Mouse (Mus musculus) forebrain, embryonic 16.5 days (tissue): ENCODE data around the gene Arf6. TPM values are rescaled to one million over a fixed set of nuclear protein-coding genes. Genes with fewer than 3 reads are reported as not detected.
"Not testable (repeated sequence)": the region's sequence is repeated elsewhere in the genome, so short reads cannot be mapped to it uniquely, and the experiment has no call there.

Experiments
- ATAC-seq: fragments of 200-750 bp; cut with Nextera tagmentation; 2 replicates; pipeline ENCODE4 v1.8.0; 2017; ENCODE audit warnings: mild to moderate bottlenecking, moderate library complexity
- H3K27ac ChIP-seq: fragments of 300-500 bp; sonication (generic); 2 replicates; pipeline ENCODE4 v1.5.1; 2014; ENCODE audit warnings: low read length, control low read depth
- H3K27me3 ChIP-seq: fragments of 300-500 bp; sonication (generic); replicated peaks from 2 replicates; pipeline ENCODE4 v1.6.1; 2014; ENCODE audit warnings: low read length; ENCODE audit not compliant: control insufficient read depth, insufficient read depth
- H3K36me3 ChIP-seq: fragments of 300-500 bp; sonication (generic); 2 replicates; pipeline ENCODE4 v1.6.1; 2014; ENCODE audit not compliant: control insufficient read depth, insufficient read depth
- H3K4me1 ChIP-seq: fragments of 300-500 bp; sonication (generic); replicated peaks from 2 replicates; pipeline ENCODE4 v1.6.1; 2014; ENCODE audit warnings: low read length; ENCODE audit not compliant: control insufficient read depth, insufficient read depth
- H3K4me2 ChIP-seq: fragments of 300-500 bp; sonication (generic); 2 replicates; pipeline ENCODE4 v1.6.1; 2014; ENCODE audit warnings: mild to moderate bottlenecking, low read length, control low read depth
- H3K4me3 ChIP-seq: fragments of 300-500 bp; sonication (generic); replicated peaks from 2 replicates; pipeline ENCODE4 v1.5.1; 2014; ENCODE audit warnings: mild to moderate bottlenecking, low read length, control low read depth
- H3K9ac ChIP-seq: fragments of 300-500 bp; sonication (generic); replicated peaks from 2 replicates; pipeline ENCODE4 v1.6.1; 2014; ENCODE audit warnings: low read depth, low read length, control low read depth
- H3K9me3 ChIP-seq: fragments of 300-500 bp; sonication (generic); 2 replicates; pipeline ENCODE4 v1.6.1; 2016; ENCODE audit warnings: low read length; ENCODE audit not compliant: control insufficient read depth
- WGBS: fragments of 180-500 bp; shearing (Covaris S2); extraction: QIAGEN DNeasy Blood & Tissue Kit; methylation state at CpG from one replicate; pipeline ENCODE4 v1.1.7; 2014; 5-methylcytosine and 5-hydroxymethylcytosine counted together
- polyA plus RNA-seq: library from polyadenylated mRNA; unstranded; fragments of >200 nt; fragmentation: Nextera tagmentation; extraction: Ambion mirVana; gene quantifications from 2 replicates; pipeline ENCODE4 v1.2.1, GENCODE M21; 2015

The Arf6 gene
- polyA plus RNA-seq, 1 experiment from 2014 or later: 22.2 TPM

DNA sequence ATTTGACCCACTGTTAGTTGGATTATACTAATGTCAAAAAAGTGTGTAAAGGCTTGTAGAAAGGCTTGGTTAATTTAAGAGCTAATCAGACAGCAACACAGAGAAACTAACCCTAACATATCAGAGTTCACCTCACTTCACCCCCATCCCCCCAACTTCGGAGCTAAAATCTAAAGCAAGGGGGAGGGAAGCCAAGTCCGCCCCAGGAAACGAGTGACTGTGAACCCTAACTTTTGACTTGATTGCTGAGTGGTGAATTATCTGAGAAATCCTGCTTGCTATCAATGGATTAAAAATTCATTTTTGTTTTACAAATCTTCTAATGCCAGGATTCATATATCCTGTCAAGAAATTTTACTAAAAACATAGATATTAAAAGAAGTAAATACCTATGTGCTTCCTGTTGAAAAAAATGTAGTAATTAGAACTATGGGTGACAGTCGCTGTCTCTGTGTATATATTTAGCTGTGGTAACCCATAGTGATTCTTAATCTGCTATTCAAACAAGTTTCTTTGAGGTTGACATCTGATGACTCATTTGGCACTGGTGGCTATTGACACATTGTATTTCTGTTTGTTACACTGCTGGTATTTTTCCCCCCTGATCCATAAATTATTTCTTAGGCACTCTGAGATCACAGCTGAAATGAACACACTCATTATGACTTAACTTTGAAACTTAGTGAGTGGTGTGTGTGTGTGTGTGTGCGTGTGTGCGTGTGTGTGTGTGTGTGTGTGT is 13.8 kb downstream of the Arf6 start:
- no peak overlapping the region for H3K27ac ChIP-seq
- ATAC-seq: no peak
- H3K4me1 ChIP-seq: no peaks in the 10 kb centered on the region
- H3K4me2 ChIP-seq: no peak overlapping the region
- no peaks in the 10 kb centered on the region for H3K9me3 ChIP-seq
- H3K9ac ChIP-seq: no peak overlapping the region
- H3K36me3 ChIP-seq: no peaks in the 10 kb centered on the region
- WGBS: 63% methylated on average over 6 of the region's 6 CpGs
- H3K4me3 ChIP-seq: no peak overlapping the region
- no peaks in the 10 kb centered on the region for H3K27me3 ChIP-seq

DNA sequence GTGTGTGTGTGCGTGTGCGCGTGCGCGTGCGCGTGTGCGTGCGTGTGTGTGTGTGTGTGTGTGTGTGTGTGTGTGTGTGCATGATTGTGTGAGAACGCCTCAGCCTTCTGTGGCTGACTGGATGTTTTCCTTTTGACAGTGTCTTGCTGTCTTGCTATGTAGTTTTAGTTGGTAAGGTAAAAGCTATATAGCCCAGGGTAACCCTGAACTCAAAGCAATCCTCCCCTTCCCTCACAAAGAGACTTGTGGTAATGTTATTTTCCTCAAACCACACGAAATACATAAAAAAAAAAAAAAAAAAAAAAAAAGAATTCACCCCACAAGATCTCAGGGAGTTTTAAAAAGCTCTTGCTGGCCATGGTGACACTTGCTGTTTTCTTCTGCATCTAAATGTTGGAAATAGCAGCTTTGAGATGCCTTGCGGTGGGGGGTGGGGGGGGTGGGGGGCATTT is 14.4 kb downstream of the Arf6 start:
- H3K4me2 ChIP-seq, H3K4me1 ChIP-seq, H3K9ac ChIP-seq, H3K4me3 ChIP-seq, H3K27me3 ChIP-seq, H3K36me3 ChIP-seq, H3K27ac ChIP-seq, H3K9me3 ChIP-seq, ATAC-seq: not testable (repeated sequence)
- 80% methylated on average over 12 of the region's 12 CpGs for WGBS

DNA sequence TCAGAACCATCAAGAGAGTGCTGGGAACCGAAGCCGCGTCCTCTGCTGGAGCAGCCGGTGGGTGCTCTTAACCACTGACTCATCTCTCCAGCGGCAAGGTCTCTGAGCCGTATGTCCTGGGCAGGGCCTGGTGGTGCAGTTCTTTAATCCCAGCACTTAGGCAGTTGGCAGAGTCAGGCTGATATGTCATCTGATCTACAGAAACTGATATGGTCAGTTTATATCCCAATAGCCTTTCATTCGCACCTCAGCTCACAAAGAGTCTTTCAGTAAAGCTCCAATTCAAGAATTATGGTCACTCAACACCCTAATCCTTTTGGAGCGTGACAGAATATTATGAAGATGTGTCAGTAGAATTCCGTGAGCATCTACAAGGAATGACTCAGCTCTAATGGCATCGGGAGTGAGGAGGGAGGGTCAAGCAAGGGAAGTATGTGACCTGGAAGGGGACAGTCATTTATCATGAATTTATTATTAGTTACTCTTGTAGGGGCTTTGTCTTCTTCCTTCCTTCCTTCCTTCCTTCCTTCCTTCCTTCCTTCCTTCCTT is 16.4 kb downstream of the Arf6 start:
- Histone ChIP-seq H3K4me2 (no peak overlapping the region), H3K9me3 (no peaks in the 10 kb centered on the region), H3K4me3 (no peak overlapping the region), H3K36me3 (no peaks in the 10 kb centered on the region), H3K9ac (no peak overlapping the region), H3K4me1 (no peaks in the 10 kb centered on the region), H3K27me3 (no peaks in the 10 kb centered on the region), H3K27ac (no peak overlapping the region)
- ATAC-seq: no peak
- 96% methylated on average over 10 of the region's 10 CpGs for WGBS

DNA sequence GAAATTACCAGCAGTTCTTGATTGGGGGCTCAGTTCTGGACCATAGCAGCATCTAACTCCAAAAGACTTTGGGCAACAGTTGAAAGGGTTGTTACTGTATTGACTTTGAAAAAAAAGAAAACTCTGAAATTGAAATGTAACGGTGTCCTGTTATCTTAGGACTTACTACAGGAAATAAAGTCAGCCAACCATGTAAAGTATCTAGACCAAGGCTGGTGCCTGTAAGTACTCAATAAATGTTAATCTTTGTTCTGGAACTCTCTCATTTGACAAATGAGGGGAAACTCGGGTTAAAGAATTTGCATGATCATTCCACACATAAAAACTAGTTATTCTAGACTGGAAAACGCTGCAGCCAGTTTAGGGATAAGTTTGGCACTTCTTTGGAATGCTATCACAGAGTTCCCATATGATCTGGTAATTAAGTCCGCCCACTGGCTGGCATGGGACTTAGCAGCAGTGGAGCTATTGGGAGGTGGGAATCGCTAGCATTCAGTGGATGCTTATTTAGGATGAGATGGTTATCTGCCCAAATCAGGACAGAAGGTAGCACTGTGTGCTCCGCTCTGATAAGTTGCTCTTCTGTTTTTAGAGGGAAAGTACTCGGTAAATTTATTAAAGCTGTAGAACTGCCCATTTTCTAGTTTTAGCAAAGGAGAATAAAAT is 17.5 kb downstream of the Arf6 start:
- no peak overlapping the region for H3K9ac ChIP-seq
- no peak overlapping the region for H3K4me3 ChIP-seq
- H3K36me3 ChIP-seq: no peaks in the 10 kb centered on the region
- WGBS: 49% methylated on average over 7 of the region's 7 CpGs
- 0 out of 2 replicates have a peak, but pooled peaks have one; percentile 15 for ATAC-seq
- no peaks in the 10 kb centered on the region for H3K27me3 ChIP-seq
- no peak overlapping the region for H3K27ac ChIP-seq
- no peak overlapping the region for H3K4me2 ChIP-seq
- no peaks in the 10 kb centered on the region for H3K4me1 ChIP-seq
- no peaks in the 10 kb centered on the region for H3K9me3 ChIP-seq

DNA sequence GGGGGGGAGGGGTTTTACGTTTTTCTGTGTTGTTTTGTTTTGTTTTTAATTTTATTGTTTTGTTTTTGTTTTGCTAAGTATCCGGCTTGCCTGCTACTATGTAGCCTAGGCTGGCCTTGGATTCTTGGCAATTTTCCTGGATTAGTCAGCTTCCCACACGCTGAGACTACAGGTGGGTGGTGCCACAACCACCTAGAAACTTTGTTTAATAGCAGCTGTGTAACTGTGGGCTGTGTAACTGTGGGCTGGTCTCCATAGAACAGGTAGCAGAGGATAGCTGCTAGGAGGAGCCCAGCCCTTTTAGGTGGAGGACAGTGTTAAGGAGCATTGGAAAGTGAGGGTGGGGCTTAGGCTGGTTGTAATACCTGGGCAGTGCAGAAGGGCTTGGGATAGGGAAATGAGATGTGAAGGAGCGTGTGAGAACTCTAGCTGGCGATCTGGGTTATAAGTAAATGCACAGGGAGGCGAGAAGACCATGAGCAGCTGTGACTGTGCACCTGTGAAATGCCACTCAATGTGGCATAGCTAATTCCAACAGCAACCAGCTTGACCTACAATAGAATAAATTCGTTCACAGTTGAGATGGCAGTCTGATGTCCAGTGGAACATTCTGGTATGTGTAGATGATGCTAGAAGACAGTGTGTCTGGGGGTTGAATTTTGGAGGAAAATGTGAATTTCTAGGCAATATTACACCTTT is 18.2 kb downstream of the Arf6 start:
- Histone ChIP-seq H3K36me3 (no peaks in the 10 kb centered on the region), H3K4me2 (no peak overlapping the region), H3K9me3 (no peaks in the 10 kb centered on the region), H3K4me3 (no peak overlapping the region), H3K4me1 (no peaks in the 10 kb centered on the region), H3K27me3 (no peaks in the 10 kb centered on the region), H3K9ac (no peak overlapping the region), H3K27ac (no peak overlapping the region)
- 72% methylated on average over 7 of the region's 7 CpGs for WGBS
- ATAC-seq: no peak

DNA sequence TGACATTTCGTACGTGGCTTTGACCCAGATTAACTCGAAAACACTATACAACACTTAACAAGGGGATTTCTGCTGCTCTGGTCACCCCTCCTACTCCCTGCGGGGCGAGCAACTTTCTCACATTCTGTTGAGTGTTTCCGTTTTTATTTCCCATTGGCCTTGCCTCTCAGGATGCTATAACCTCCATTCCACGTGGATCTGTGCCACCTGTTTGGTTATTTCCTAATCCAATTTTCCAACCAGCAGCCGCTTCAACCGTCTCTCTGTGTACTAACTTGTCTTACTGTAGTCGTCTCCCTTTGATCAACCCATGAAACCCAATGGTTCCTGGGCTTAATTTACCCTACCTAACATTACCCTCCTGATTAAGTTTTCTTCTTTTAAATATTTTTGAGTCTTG is 21.1 kb downstream of the Arf6 start:
- 75% methylated on average over 10 of the region's 10 CpGs for WGBS
- no peaks in the 10 kb centered on the region for H3K9me3 ChIP-seq
- H3K4me1 ChIP-seq: no peaks in the 10 kb centered on the region
- H3K4me3 ChIP-seq: no peak overlapping the region
- no peak overlapping the region for H3K27ac ChIP-seq
- no peak for ATAC-seq
- H3K9ac ChIP-seq: no peak overlapping the region
- H3K4me2 ChIP-seq: no peak overlapping the region
- no peaks in the 10 kb centered on the region for H3K36me3 ChIP-seq
- H3K27me3 ChIP-seq: no peaks in the 10 kb centered on the region

DNA sequence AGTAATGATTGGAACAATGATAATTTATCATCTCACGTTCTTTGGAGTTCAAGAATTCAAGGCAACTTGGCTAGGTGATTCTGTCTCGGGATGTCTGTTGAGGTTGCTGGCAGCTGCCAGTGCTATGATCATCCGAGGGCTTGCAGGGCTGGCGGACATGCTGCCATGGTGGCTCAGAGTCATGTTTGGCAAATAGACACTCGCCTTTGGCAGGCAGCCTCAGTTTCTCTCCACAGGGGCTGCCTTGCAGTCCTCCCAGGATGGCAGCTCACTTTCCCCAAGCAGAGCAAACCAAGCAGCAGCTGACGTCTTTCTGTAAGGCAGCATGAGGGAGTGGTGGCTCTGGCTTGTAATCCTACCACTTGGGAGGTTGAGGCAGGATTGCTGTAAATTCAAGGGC is 22.5 kb downstream of the Arf6 start:
- H3K4me1 ChIP-seq: no peaks in the 10 kb centered on the region
- no peaks in the 10 kb centered on the region for H3K27me3 ChIP-seq
- 67% methylated on average over 6 of the region's 6 CpGs for WGBS
- no peak overlapping the region for H3K27ac ChIP-seq
- H3K4me3 ChIP-seq: no peak overlapping the region
- H3K9ac ChIP-seq: no peak overlapping the region
- H3K4me2 ChIP-seq: no peak overlapping the region
- no peaks in the 10 kb centered on the region for H3K9me3 ChIP-seq
- no peak for ATAC-seq
- H3K36me3 ChIP-seq: no peaks in the 10 kb centered on the region

DNA sequence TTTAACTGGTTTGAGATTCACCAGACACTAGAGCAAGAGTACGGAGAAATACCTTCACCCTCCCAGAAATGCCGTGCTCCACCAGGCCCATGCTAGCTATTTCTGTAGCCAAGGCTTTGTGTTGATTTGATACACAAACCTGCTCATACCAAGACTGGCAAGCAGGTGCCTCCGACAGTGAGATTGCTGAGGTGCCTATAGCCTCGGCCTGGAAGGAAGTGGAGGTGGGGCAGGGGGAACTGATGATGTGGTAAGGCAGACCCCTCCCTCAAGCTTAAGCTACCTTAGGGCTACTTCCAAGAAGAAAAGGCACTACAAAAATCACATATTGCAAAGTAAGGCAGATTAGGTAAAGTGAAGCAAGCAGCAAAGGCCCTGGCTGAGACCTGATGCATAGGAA is 28.4 kb downstream of the Arf6 start:
- no peak overlapping the region for H3K27ac ChIP-seq
- no peak overlapping the region for H3K4me3 ChIP-seq
- no peaks in the 10 kb centered on the region for H3K27me3 ChIP-seq
- no peaks in the 10 kb centered on the region for H3K36me3 ChIP-seq
- H3K9ac ChIP-seq: no peak overlapping the region
- no peak overlapping the region for H3K4me2 ChIP-seq
- no peaks in the 10 kb centered on the region for H3K9me3 ChIP-seq
- WGBS: 83% methylated on average over 4 of the region's 4 CpGs
- 0 out of 2 replicates have a peak, but pooled peaks cover 4% of the 10 kb centered on the region for H3K4me1 ChIP-seq
- ATAC-seq: no peak

DNA sequence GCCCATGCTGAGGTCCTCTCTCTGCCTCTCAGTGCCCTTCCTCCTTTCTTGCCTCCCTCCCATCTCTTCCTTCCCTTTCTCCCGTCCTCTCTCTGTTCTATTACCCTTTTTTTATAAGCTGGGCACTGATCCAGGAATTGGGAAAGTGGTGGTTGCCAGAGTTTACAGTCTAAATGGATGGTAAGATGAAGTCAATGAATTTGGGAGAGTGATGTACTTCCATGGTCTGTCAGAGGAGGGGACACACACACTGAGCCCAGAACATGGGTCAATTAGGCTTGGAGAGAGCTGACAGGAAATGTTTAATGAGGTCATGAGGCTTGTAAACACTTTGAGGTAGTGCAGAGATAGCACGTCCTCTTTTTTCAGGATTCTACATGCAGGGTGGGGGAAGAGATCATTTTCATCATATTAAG is 28.9 kb downstream of the Arf6 start:
- H3K27ac ChIP-seq: no peak overlapping the region
- H3K9me3 ChIP-seq: no peaks in the 10 kb centered on the region
- ATAC-seq: no peak
- no peak overlapping the region for H3K4me3 ChIP-seq
- no peaks in the 10 kb centered on the region for H3K27me3 ChIP-seq
- H3K4me1 ChIP-seq: 0 out of 2 replicates have a peak, but pooled peaks cover 4% of the 10 kb centered on the region
- H3K4me2 ChIP-seq: no peak overlapping the region
- H3K36me3 ChIP-seq: no peaks in the 10 kb centered on the region
- H3K9ac ChIP-seq: no peak overlapping the region
- 28% methylated on average over 2 of the region's 2 CpGs for WGBS
